In genomic region chr16:31947333-31947732, GRCm38 (mm10) we compare ENCODE assay signal across 8 mouse cellular contexts. TPM values are rescaled to one million over a fixed set of nuclear protein-coding genes. Genes with fewer than 3 reads are reported as not detected.
DNase-seq lines count a peak whose midpoint lies in the region; ATAC-seq lines count a peak whose summit lies in the region.

No protein-coding gene starts in this region.

- WGBS in lung, embryonic 16.5 days: 19% methylated on average over 8 of the region's 8 CpGs
- WGBS in embryonic facial prominence, embryonic 12.5 days: 35% methylated on average over 8 of the region's 8 CpGs
- WGBS in limb, embryonic 13.5 days: 36% methylated on average over 8 of the region's 8 CpGs

- peak overlapping the region; percentile 92 for H3K9ac ChIP-seq in lung, embryonic 16.5 days (ENCODE audit: low read length)
- H3K9ac ChIP-seq in embryonic facial prominence, embryonic 12.5 days: peak overlapping the region; percentile 87
- H3K9ac ChIP-seq in limb, embryonic 13.5 days: peak overlapping the region; percentile 93

- ATAC-seq in lung, embryonic 16.5 days (ENCODE audit: low read depth): no peak
- no peak for ATAC-seq in embryonic facial prominence, embryonic 12.5 days (ENCODE audit: insufficient number of reproducible peaks, insufficient read depth, low FRiP score, low TSS enrichment)
- ATAC-seq in limb, embryonic 13.5 days (ENCODE audit: low FRiP score, low read depth): no peak

- peak overlapping the region; percentile 79 for H3K4me3 ChIP-seq in lung, embryonic 16.5 days (ENCODE audit: low read length)
- H3K4me3 ChIP-seq in embryonic facial prominence, embryonic 12.5 days: peak overlapping the region; percentile 90
- peak overlapping the region; percentile 96 for H3K4me3 ChIP-seq in limb, embryonic 13.5 days

- peaks cover 21% of the 10 kb centered on the region for H3K4me1 ChIP-seq in lung, embryonic 16.5 days (replicated peaks; ENCODE audit: control insufficient read depth, insufficient read depth, low read length)
- H3K4me1 ChIP-seq in embryonic facial prominence, embryonic 12.5 days: peaks cover 32% of the 10 kb centered on the region
- H3K4me1 ChIP-seq in limb, embryonic 13.5 days: peaks cover 38% of the 10 kb centered on the region

- H3K27me3 ChIP-seq in lung, embryonic 16.5 days (ENCODE audit: control insufficient read depth, insufficient read depth, low read depth, low read length): no peaks in the 10 kb centered on the region
- H3K27me3 ChIP-seq in embryonic facial prominence, embryonic 12.5 days: no peaks in the 10 kb centered on the region
- no peaks in the 10 kb centered on the region for H3K27me3 ChIP-seq in limb, embryonic 13.5 days
- no peaks in the 10 kb centered on the region for H3K27me3 ChIP-seq in splenic B cell, adult 2 months (ENCODE audit: control insufficient read depth, insufficient read depth, low read length, poor library complexity, severe bottlenecking)

- H3K27ac ChIP-seq in lung, embryonic 16.5 days (ENCODE audit: low read length): peak overlapping the region; percentile 84; the same call in 1 of the 2 replicates
- no peak overlapping the region for H3K27ac ChIP-seq in embryonic facial prominence, embryonic 12.5 days
- no peak overlapping the region for H3K27ac ChIP-seq in limb, embryonic 13.5 days

- peak overlapping the region; percentile 66 for H3K4me2 ChIP-seq in lung, embryonic 16.5 days (ENCODE audit: low read depth, low read length)
- peak overlapping the region; percentile 79 for H3K4me2 ChIP-seq in embryonic facial prominence, embryonic 12.5 days (replicated peaks)
- peak overlapping the region; percentile 86 for H3K4me2 ChIP-seq in limb, embryonic 13.5 days (replicated peaks)

- no peaks in the 10 kb centered on the region for H3K9me3 ChIP-seq in lung, embryonic 16.5 days (ENCODE audit: control insufficient read depth, low read length)
- no peaks in the 10 kb centered on the region for H3K9me3 ChIP-seq in embryonic facial prominence, embryonic 12.5 days
- H3K9me3 ChIP-seq in limb, embryonic 13.5 days: no peaks in the 10 kb centered on the region

- no peak for DNase-seq in lung, postnatal 14 days
- DNase-seq in splenic B cell, adult 2 months (ENCODE audit: low read depth, low spot score): peak; percentile 18
- DNase-seq in right cerebral cortex, postnatal 36 days (ENCODE audit: low spot score in 2 of 2): no peak
- DNase-seq in frontal cortex, postnatal 36 days (ENCODE audit: low spot score in 2 of 2): no peak
- DNase-seq in thymus, postnatal 36 days: no peak

- peaks cover 5% of the 10 kb centered on the region; the same call in 1 of the 2 replicates for H3K36me3 ChIP-seq in lung, embryonic 16.5 days (ENCODE audit: control insufficient read depth, insufficient read depth, low read length)
- peaks cover 21% of the 10 kb centered on the region; the same call in 1 of the 2 replicates for H3K36me3 ChIP-seq in embryonic facial prominence, embryonic 12.5 days
- peaks cover 32% of the 10 kb centered on the region for H3K36me3 ChIP-seq in limb, embryonic 13.5 days
- H3K36me3 ChIP-seq in splenic B cell, adult 2 months (ENCODE audit: control insufficient read depth, insufficient read depth, low read length, poor library complexity, severe bottlenecking): 0 out of 2 replicates have a peak, but pooled peaks cover 2% of the 10 kb centered on the region

RNA-seq across cellular contexts. Expression of gene 0610012G03Rik, which starts 1.0 kb away (rescaled TPM):
- polyA plus RNA-seq in lung, embryonic 16.5 days (2015; fragmentation: Nextera tagmentation; extraction: Ambion mirVana): 68.1 and 71.8 TPM in 2 replicates
- polyA plus RNA-seq in embryonic facial prominence, embryonic 12.5 days (2016; fragmentation: Nextera tagmentation; extraction: Ambion mirVana): 85.2 and 93.3 TPM in 2 replicates
- polyA plus RNA-seq in limb, embryonic 13.5 days (2015; fragmentation: Nextera tagmentation; extraction: Ambion mirVana): 84.2 and 86.6 TPM in 2 replicates

RNA-seq across cellular contexts. Expression of gene Ncbp2, which starts 1.0 kb away (rescaled TPM):
- 102 and 107 TPM in 2 replicates for polyA plus RNA-seq in lung, embryonic 16.5 days (2015; fragmentation: Nextera tagmentation; extraction: Ambion mirVana)
- polyA plus RNA-seq in embryonic facial prominence, embryonic 12.5 days (2016; fragmentation: Nextera tagmentation; extraction: Ambion mirVana): 146 and 150 TPM in 2 replicates
- polyA plus RNA-seq in limb, embryonic 13.5 days (2015; fragmentation: Nextera tagmentation; extraction: Ambion mirVana): 146 TPM in 2 replicates

RNA-seq across cellular contexts. Expression of gene Pigz, which starts 13.7 kb away (rescaled TPM):
- 0.33 and 0.40 TPM in 2 replicates for polyA plus RNA-seq in lung, embryonic 16.5 days (2015; fragmentation: Nextera tagmentation; extraction: Ambion mirVana)
- polyA plus RNA-seq in embryonic facial prominence, embryonic 12.5 days (2016; fragmentation: Nextera tagmentation; extraction: Ambion mirVana): 1.1 and 1.6 TPM in 2 replicates
- polyA plus RNA-seq in limb, embryonic 13.5 days (2015; fragmentation: Nextera tagmentation; extraction: Ambion mirVana): 0.50 and 0.79 TPM in 2 replicates

RNA-seq across cellular contexts. Expression of gene Senp5, which starts 55.8 kb away (rescaled TPM):
- polyA plus RNA-seq in lung, embryonic 16.5 days (2015; fragmentation: Nextera tagmentation; extraction: Ambion mirVana): 11.8 and 13.5 TPM in 2 replicates
- polyA plus RNA-seq in embryonic facial prominence, embryonic 12.5 days (2016; fragmentation: Nextera tagmentation; extraction: Ambion mirVana): 22.2 and 23.1 TPM in 2 replicates
- 16.8 and 18.2 TPM in 2 replicates for polyA plus RNA-seq in limb, embryonic 13.5 days (2015; fragmentation: Nextera tagmentation; extraction: Ambion mirVana)
